Mouse (Mus musculus) urinary bladder, postnatal 25 days (tissue): Measurements from ENCODE around the gene Tmem135.
A peak's percentile ranks its signal among the peaks of the same experiment; 100 is the strongest.

Experiments used
- DNase-seq: peaks from one replicate; pipeline ENCODE4 v3.0.0; 2022; ENCODE audit warnings: low spot score

The Tmem135 gene

GRCm38 (mm10) chr7:89382892-89383291, 21.1 kb downstream of the Tmem135 start:
- DNase-seq: no peak

DNA sequence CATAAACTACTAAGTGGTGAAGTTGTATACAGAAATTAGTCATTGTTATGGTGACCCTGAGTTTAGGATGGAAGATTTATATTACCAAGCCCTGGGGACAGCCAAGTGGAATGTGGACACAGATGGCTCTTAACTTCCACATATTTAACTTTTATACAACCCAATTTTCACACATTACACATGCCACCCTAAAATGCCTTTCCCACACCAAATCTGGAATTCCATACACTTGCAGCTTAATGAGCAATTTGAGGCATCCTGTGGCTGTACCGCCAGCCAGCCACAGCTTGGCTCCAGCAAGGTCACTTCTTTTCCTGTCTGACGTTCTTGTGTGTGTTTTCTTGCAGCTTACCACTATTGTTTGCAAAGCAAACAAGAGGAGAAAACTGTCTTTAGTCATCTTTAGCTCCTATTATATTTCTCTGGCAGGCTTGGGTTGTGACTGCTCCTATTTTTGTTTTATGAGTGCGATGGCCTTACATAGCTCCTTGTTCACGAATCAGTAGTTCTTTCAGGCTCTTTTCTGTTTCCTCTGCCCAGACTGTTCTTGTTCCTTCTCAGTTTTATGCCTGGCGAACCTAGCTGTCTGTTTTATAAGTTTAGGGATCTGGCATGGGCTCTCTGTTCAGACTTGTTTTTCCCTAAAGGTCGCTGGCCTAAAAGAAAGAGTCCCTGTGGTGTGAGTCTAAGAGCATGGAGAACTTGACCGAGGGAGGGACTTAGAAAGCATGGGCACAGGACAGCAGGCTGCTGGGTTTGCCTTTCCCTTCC, 22.9 kb downstream of the Tmem135 start:
- DNase-seq: no peak

DNA sequence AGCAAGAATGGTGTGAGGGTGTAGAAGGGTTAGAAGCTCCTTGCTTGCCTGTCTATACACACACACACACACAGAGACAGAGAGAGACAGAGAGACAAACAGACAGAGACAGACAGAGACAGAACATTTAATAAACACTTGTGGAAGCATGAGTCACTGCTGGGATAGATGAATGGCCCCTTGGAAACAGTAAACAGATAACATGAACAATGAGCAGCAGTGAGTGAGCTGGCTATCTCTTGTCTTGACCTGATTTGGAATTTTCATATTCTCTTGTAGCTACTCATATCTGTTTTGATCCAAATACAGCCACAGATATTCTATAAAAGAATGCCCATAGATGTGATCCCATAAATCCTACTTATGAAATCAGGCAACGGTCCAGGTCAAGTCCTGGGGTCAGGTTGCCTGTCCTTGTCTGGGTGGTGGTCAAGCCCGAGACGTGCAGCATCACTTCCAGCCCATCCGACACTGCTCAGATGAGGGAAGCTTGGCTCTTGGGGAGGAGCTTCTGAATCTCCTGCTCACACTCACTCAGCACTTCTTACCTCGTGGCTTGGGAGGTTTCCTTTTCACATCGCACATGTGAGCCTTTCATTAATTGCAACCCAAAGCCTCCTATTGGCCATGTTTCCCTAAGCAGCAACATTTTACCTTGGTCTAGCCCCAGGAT, 32.3 kb downstream of the Tmem135 start:
- DNase-seq: no peak

GRCm38 (mm10) chr7:89370917-89371316, 33.1 kb downstream of the Tmem135 start:
- DNase-seq: no peak

DNA sequence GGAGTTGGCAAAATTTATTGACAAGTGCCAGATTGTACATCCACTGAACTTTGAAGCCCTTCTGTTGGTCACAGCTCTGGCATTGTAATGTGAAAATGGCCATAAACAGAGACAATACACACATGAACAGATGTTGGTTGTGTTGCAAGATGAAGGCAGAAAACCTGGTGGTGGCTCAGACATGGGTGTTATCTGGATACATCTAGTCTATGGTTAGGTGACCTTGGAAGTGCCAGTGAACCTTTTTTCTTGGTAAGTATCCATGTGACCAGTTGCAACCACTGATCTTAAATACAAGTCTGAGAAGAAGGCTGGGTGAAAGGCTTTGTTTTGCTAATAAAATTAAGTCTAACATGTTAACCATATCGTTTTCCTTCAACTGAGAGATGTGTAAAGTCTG, 33.9 kb downstream of the Tmem135 start:
- DNase-seq: no peak

DNA sequence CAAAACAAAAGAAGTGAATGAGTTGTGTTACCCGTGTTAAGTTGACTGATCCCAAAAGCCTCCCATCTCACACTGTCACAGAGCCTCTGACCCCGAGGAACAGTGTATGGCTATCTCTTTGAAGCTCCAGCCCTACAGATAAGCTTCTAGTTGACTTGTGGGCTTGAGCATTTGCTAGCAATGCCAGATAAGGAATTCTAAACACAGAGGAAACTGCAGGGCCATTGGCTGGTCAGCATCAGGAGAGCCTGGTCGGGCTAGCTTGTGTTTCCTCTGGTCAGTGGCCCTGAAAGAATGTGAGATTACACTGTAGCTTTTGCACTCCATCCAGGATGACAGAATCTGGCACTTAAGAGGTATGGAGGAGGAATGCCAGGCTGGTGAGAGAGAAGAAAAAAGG, 36.4 kb downstream of the Tmem135 start:
- no peak for DNase-seq

GRCm38 (mm10) chr7:89365135-89365880, 38.7 kb downstream of the Tmem135 start:
- DNase-seq: no peak

GRCm38 (mm10) chr7:89363975-89364374, 40.0 kb downstream of the Tmem135 start:
- no peak for DNase-seq

- no peak for DNase-seq
Measured at GRCm38 (mm10) chr7:89356307-89356706, 47.7 kb downstream of the Tmem135 start.

- no peak for DNase-seq
Measured at GRCm38 (mm10) chr7:89355519-89356255, 48.3 kb downstream of the Tmem135 start.

DNA sequence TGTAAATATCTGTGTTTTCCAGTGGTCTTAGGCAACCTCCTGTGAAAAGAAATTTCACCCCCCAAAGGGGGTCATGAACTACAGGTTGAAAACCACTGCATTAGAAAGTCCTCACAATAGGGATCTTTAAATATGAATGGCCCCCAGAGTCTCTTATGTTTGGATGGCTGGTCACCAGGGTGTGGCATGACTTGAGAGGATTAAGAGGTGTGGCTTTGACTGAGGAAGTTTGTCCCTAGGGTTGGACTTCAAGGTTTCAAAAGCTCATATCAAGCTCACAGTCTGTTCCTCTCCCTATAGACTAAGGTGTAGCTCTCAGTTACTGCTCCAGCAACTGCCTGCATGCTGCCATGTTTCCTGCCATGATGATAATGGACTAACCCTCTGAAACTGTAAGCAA, 62.0 kb downstream of the Tmem135 start:
- no peak for DNase-seq

DNA sequence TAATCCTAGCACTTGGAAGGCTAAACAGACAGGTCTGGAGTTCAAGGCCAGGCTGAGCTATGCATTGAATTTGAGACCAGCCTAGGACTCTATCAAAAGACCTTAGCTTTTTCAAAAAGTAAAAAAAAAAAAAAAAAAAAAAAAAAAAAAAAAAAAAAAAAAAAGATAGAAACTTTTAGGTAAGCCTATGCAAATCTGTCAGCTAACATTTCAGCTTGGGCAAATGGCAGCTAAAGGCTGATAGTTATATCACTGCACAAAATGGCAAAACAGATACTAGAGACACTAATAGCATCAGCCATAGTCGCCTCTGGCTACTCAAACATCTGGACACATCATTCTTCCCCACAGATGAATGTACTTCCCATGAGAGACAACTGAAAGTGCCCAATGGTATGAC, 64.2 kb downstream of the Tmem135 start:
- DNase-seq: no peak

GRCm38 (mm10) chr7:89339142-89339435, 64.9 kb downstream of the Tmem135 start:
- DNase-seq: no peak

GRCm38 (mm10) chr7:89338350-89339141, 65.5 kb downstream of the Tmem135 start:
- peak; percentile 94 for DNase-seq

- no peak for DNase-seq
Measured at GRCm38 (mm10) chr7:89337711-89338349, 66.2 kb downstream of the Tmem135 start.

DNA sequence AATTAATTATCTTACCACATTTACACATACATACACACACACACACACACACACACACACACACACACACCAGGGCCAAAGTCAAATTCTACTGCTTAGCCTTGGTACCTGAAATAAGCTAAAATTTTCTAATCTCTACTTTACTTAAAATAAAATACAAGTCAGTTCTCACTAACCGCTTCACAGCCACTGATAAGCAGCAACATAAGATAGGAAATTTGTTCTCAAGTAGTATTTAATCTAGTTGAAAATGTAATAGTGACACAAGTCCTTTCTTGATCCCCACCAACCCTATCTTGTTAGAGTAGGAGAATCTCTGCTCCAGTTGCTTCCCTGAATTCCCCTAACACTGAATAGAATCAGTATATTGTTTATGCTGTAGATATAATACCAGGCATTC, 67.6 kb downstream of the Tmem135 start:
- DNase-seq: no peak

DNA sequence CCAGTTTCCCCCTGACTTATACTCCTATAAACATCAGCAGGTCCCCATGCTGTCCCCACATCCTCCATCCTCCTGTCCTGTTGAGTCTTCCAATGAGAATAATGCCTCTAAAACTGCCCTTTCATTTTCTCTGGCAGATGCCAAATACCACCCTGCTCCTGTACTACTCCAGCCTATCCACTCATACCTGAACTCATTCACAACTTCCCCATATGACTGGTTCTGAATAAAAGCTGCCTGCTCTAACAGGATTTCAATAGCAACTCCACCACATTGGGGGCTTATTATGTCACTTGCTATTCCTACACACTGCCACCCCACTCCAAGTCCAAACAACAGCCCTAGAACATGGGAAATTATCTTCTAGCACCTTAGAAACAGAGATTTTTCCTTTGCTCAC, 68.7 kb downstream of the Tmem135 start:
- DNase-seq: no peak

DNA sequence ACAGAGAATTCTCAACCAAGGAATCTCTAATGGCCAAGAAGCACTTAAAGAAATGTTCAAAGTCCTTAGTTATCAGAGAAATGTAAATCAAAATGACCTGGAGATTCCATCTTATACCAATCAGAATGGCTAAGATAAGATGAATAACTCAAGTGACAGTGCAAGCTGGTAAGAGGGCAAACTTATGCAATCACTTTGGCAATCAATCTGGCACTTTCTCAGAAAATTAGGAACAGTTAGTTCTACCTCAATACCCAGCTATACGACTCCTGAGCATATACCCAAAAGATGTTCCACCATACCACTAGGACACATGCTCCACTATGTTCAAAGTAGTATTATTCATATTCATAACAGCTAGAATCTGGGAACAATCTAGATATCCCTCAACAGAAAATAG, 74.1 kb downstream of the Tmem135 start:
- DNase-seq: no peak

- DNase-seq: no peak
Measured at GRCm38 (mm10) chr7:89327731-89328130, 76.3 kb downstream of the Tmem135 start.

- no peak for DNase-seq
Measured at GRCm38 (mm10) chr7:89326761-89327160, 77.3 kb downstream of the Tmem135 start.

DNA sequence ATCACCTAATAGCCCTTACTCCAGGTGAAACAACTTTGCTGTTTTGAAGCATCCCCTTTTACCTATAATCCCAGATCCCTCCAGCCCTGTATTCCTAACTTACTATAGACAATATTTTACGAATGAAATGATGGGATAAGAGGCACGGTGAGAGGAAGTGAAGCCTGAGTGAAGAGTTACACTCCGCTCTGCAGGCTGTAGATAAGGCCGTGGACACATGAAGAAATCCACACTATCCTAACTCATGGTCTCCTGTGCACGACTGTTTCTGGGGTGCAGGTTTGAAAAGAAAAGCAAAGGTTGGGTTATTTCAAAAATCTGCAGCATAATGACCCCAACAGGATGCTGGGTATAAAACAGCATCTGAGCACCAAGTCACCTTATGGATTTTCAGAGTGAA, 77.8 kb downstream of the Tmem135 start:
- DNase-seq: no peak
